Mouse (Mus musculus): Measurements from ENCODE around the gene Mtnr1a. TPM values are rescaled to one million over a fixed set of nuclear protein-coding genes. Genes with fewer than 3 reads are reported as not detected.

Mtnr1a gene
- polyA plus RNA-seq, 1 experiment from 2014 or later: not detected

Other genes with a start within 250 kb of the Mtnr1a start
- gene Fat1, start 133.7 kb upstream of the Mtnr1a start, polyA plus RNA-seq (2014; fragmentation: Nextera tagmentation; extraction: Ambion mirVana): 22.2 and 39.7 TPM in 2 replicates
- not detected in 2 replicates for gene F11, start 192.9 kb downstream of the Mtnr1a start, polyA plus RNA-seq (2014; fragmentation: Nextera tagmentation; extraction: Ambion mirVana)
- gene Klkb1, start 225.7 kb downstream of the Mtnr1a start, polyA plus RNA-seq (2014; fragmentation: Nextera tagmentation; extraction: Ambion mirVana): 0.05 TPM in 1 of 2 replicates, not detected in the other
- gene Gm45753, start 239.3 kb downstream of the Mtnr1a start, polyA plus RNA-seq (2014; fragmentation: Nextera tagmentation; extraction: Ambion mirVana): 0.10 TPM in 1 of 2 replicates, not detected in the other